Mouse (Mus musculus): ENCODE results near the gene Il11ra1. TPM values are rescaled to one million over a fixed set of nuclear protein-coding genes. Genes with fewer than 3 reads are reported as not detected.
"Not testable (repeated sequence)": the region's sequence is repeated elsewhere in the genome, so short reads cannot be mapped to it uniquely, and the experiment has no call there.

Gene Il11ra1
- 10 to 100 TPM; 85.5 to 91.8 TPM for total RNA-seq (2021)

- DNase-seq; intact Hi-C loops (cut with DNase I): not testable (repeated sequence)
These were observed at the start of gene Il11ra1 for GRCm38 (mm10) chr4:41699783-41700182. Gene Il11ra1, plus strand, starts transcription at chr4:41699989.

GRCm38 (mm10) chr4:41653296-41653695 is 46.5 kb upstream of the Il11ra1 start:
- intact Hi-C loops (cut with DNase I), result loop anchor here (1.0 to 2.0 kb wide), 5 partner anchors 38 to 185 kb away; partner anchors contain the start of gene Cntfr
- peak; percentile 64 to 79 for DNase-seq

DNA sequence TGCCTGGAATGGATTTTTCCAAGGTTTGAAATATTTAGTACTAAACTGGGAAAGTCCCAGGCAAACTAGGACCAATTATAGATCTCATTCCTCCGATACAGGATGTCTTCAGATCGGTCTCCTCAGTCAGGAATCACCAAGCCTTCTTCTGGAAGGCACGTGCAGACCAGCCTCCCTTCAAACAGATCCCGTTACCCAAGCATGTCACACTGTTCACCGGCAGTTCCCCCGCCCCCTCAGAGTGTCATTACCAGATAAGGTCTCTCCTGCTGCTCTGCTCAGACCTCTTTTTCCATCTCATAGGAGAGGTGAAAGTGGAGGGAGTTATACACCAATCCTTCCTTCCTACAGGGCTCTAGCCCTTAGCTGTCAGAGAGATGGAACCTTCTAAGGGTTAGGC is 46.1 kb upstream of the Il11ra1 start:
- intact Hi-C loops (cut with DNase I), result loop anchor here (1.0 to 2.0 kb wide), 5 partner anchors 39 to 185 kb away; partner anchors contain the start of gene Cntfr
- no peak for DNase-seq

DNA sequence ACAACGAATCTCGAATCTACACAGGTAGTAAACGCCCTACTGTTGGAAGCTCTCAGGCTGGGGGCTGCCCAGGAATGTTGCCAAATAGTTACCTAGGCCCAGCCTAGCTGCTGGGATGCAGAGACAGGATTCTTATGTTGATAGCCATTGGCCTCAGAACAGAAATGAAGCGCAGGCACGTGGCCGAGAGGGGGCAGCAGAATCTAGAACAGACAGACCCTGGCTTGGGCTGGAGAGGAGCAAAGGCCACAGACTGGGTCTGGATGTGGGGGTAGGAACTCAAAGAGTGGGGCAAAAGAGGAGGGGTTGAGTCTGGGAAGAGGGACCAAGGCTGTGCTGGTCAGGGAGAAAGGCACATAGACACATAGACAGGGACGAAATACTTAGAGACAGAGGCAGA is 45.6 kb upstream of the Il11ra1 start:
- DNase-seq, result peak; percentile 54 to 66
- intact Hi-C loops (cut with DNase I), result no loop called here

- intact Hi-C loops (cut with DNase I), result no loop called here
- no peak for DNase-seq
These were observed 44.3 kb upstream of the Il11ra1 start for GRCm38 (mm10) chr4:41655525-41655924.

- intact Hi-C loops (cut with DNase I), result no loop called here
- no peak for DNase-seq
These were observed 41.0 kb upstream of the Il11ra1 start for GRCm38 (mm10) chr4:41658566-41659384.

GRCm38 (mm10) chr4:41659556-41659955 is 40.2 kb upstream of the Il11ra1 start:
- intact Hi-C loops (cut with DNase I), result no loop called here
- no peak for DNase-seq

DNA sequence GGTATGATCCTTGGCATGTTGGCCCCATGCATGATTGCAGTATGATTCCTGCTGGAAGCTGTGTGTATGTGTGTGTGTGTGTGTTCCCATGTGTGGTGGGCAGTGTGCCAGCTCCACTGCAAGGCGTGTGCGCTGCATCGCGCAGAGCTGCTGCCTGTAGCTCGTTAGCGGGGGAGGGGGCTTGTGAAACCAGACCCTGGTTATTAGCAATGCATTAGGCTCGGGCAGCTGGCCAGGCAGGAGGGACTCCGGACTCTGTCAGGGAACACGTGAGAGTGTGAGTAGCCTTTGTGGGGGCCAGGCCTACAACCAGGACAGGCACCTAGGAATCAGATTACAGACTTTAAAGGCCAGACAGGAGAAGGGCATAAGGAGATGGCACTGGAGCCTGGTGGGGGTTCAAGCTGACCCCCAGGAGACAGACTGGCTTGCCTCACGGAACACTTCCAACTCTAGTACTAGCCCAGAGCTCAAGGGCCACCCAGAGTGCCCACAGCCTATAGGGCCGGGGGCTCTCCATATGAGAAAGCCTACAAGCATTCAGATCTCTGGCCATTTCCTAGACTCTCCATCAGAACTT is 38.8 kb upstream of the Il11ra1 start:
- intact Hi-C loops (cut with DNase I), result no loop called here
- DNase-seq, result no peak

DNA sequence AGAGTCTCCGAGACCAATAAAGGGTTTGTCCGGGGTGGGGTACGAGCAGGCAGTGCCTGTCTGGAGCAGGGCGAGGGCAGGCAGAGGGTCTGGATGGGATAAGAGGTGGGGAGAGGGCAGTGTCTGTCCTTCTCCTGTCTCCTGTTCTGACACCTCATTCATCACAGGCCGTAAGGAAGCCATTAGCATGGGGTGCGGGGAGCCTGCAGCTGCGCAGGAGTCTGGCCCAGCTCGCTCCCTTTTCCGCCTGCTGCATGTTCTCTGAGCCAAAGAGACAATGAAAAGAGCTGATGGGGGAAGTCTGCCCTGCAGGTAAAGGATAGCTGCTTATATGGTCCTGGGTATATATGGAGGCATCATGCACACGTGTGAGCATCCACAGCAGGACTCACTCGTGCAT is 37.1 kb upstream of the Il11ra1 start:
- DNase-seq, result no peak
- intact Hi-C loops (cut with DNase I), result no loop called here

DNA sequence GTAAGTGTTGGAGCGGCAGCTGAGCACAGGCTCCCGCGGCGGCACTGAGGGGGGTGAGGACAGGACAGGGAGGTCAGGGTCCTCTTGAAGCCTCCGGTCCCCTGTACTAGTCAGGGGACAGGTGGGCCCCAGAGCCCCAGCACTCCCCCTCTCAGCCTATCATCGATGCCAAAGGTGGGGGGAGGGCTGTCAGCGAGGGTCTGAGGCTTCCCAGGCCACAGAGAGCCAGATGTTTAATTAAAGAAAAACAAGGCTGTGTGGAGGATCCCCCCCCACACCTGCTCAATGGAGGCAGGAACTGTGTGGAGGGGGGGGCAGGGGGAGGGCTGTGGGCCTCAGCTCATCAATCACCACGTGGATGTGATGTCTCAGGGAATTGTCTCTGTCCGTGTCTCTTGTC is 36.2 kb upstream of the Il11ra1 start:
- intact Hi-C loops (cut with DNase I), result no loop called here
- no peak for DNase-seq

DNA sequence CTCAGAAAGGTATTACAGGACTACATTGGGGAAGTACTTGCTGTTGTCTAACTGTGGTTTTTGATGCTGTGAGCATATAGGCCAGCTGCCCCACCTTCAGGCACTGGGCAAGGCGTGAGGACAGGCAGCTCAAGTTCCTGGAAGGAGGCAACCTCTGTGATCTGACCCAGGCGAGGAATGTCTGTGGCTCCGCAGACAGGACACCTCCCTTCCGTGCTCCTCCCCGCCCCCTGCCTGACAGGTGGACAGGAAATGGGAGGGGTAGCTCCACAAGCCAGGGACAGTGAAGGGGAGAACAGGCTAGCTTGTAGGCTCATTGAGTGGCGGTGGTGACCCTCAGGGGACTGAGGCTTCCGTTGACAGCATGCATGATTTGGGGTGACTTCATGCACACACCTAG is 35.3 kb upstream of the Il11ra1 start:
- intact Hi-C loops (cut with DNase I), result no loop called here
- no peak for DNase-seq

- DNase-seq, result no peak
- intact Hi-C loops (cut with DNase I), result no loop called here
These were observed 34.6 kb upstream of the Il11ra1 start for GRCm38 (mm10) chr4:41665009-41665675.

- DNase-seq, result no peak
- intact Hi-C loops (cut with DNase I), result no loop called here
These were observed 33.1 kb upstream of the Il11ra1 start for GRCm38 (mm10) chr4:41666646-41667045.

DNA sequence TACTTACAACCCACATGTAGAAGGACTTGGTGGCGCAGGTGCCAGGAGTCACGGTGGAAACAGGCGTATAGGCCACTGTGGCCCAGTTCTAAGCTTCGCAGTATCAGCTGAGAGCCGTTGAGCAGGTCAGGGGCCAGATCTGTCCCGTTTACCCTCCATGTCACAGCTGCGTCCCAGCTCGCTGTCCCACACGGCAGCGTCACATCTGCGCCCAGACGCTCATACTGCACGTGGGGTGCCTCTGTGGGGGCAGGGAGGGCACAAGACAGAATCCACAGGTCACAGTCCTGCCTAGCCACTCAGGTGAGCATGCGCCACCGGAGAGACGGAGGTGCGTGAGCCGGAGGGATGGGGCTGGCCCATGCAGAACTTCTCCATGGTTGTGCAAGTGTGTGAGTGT is 29.0 kb upstream of the Il11ra1 start:
- intact Hi-C loops (cut with DNase I), result no loop called here
- DNase-seq, result no peak

DNA sequence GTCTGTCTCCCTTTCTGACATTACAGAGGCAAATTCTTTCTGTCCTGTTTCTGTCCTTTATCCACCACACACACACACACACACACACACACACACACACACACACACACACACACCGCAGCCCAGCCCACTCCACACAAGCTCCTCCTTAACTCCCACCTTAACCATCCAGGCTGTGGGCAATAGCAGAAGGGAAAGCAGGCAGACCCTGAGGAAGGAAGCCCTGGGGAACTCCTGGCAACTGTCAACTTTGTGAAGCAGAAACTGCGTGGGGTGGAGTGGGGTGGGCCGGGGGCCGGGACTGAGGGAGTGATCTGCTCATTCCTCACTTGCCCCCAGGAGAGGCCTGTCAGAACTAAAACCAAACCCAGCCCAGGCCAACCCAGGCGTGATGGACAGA is 28.3 kb upstream of the Il11ra1 start:
- intact Hi-C loops (cut with DNase I), result no loop called here
- no peak for DNase-seq

DNA sequence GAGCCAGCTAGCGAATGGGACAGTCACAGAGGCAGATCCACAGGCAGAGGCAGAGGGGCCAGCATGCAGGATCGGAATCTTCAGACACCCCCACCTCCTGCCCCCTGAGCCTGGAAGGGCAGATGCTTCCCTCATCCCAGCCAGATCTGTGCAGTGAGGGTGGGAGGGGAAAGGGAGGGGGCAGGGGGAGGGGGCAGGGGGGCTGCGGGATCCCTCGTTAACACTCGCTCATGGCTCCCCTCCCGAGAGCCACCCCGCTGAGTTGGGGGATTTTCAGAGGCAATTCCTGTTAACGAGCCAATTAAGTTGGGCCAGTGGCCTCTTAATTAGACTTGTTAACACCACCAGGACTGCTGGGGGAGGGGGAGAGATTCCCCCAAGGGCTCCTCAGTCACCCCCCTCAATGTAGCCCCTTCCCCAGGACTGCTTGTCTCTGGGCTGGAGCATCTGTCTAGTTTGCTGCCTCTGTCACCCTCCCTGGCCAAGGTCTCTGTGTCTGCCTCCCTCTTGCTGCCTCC is 27.8 kb upstream of the Il11ra1 start:
- intact Hi-C loops (cut with DNase I), result no loop called here
- no peak for DNase-seq

GRCm38 (mm10) chr4:41672522-41672963 is 27.2 kb upstream of the Il11ra1 start:
- no peak for DNase-seq
- intact Hi-C loops (cut with DNase I), result no loop called here

- no peak for DNase-seq
- intact Hi-C loops (cut with DNase I), result no loop called here
These were observed 26.6 kb upstream of the Il11ra1 start for GRCm38 (mm10) chr4:41673186-41673585.

GRCm38 (mm10) chr4:41676248-41677005 is 23.4 kb upstream of the Il11ra1 start:
- intact Hi-C loops (cut with DNase I), result no loop called here
- DNase-seq, result no peak

- intact Hi-C loops (cut with DNase I), result no loop called here
- no peak for DNase-seq
These were observed 22.7 kb upstream of the Il11ra1 start for GRCm38 (mm10) chr4:41677006-41677629.

Measured in heart, postnatal 36 days (tissue).